Mouse (Mus musculus) stomach, postnatal 0 days (tissue): ENCODE data around the gene Gtpbp3. TPM values are rescaled to one million over a fixed set of nuclear protein-coding genes. Genes with fewer than 3 reads are reported as not detected.
A peak's percentile ranks its signal among the peaks of the same experiment; 100 is the strongest.

Experiments used
- ATAC-seq: fragments of 200-750 bp; cut with Nextera tagmentation; 2 replicates; pipeline ENCODE4 v1.8.0; 2017; ENCODE audit not compliant: low FRiP score, low TSS enrichment
- DNase-seq: peaks from one replicate; pipeline ENCODE4 v3.0.0-alpha.2; 2016; ENCODE audit warnings: low spot score
- H3K27ac ChIP-seq: fragments of 300-500 bp; sonication (generic); replicated peaks from 2 replicates; pipeline ENCODE4 v1.5.1; 2014; ENCODE audit warnings: mild to moderate bottlenecking, control low read depth
- H3K27me3 ChIP-seq: fragments of 300-500 bp; sonication (generic); 2 replicates; pipeline ENCODE4 v1.6.1; 2014; ENCODE audit warnings: low read length; ENCODE audit not compliant: control insufficient read depth, insufficient read depth
- H3K36me3 ChIP-seq: fragments of 300-500 bp; sonication (generic); 2 replicates; pipeline ENCODE4 v1.6.1; 2014; ENCODE audit warnings: low read length, mixed read lengths; ENCODE audit not compliant: control insufficient read depth, insufficient read depth
- H3K4me1 ChIP-seq: fragments of 300-500 bp; sonication (generic); replicated peaks from 2 replicates; pipeline ENCODE4 v1.6.1; 2014; ENCODE audit warnings: antibody characterized with exemption; ENCODE audit not compliant: control insufficient read depth, insufficient read depth
- H3K4me2 ChIP-seq: fragments of 300-500 bp; sonication (generic); replicated peaks from 2 replicates; pipeline ENCODE4 v1.6.1; 2014; ENCODE audit warnings: low read depth, mild to moderate bottlenecking, control low read depth, moderate library complexity
- H3K4me3 ChIP-seq: fragments of 300-500 bp; sonication (generic); 2 replicates; pipeline ENCODE4 v1.5.1; 2014; ENCODE audit warnings: low read depth, low read length, control low read depth
- H3K9ac ChIP-seq: fragments of 300-500 bp; sonication (generic); 2 replicates; pipeline ENCODE4 v1.6.1; 2014; ENCODE audit warnings: mild to moderate bottlenecking, low read length, control low read depth, mixed read lengths
- H3K9me3 ChIP-seq: fragments of 300-500 bp; sonication (generic); 2 replicates; pipeline ENCODE4 v1.6.1; 2016; ENCODE audit warnings: low read length; ENCODE audit not compliant: control insufficient read depth
- CTCF ChIP-seq: IDR thresholded peaks from 2 replicates; pipeline ENCODE4 v1.5.1; 2016; ENCODE audit warnings: antibody characterized with exemption, low read depth, mild to moderate bottlenecking, moderate library complexity
- EP300 ChIP-seq: optimal IDR thresholded peaks from 2 replicates; pipeline ENCODE3; 2016; ENCODE audit warnings: antibody characterized with exemption
- WGBS: fragments of 180-500 bp; shearing (Covaris S2); extraction: QIAGEN DNeasy Blood & Tissue Kit; methylation state at CpG from one replicate; pipeline ENCODE4 v1.1.7; 2014; 5-methylcytosine and 5-hydroxymethylcytosine counted together
- polyA plus RNA-seq: library from polyadenylated mRNA; unstranded; fragments of >200 nt; fragmentation: Nextera tagmentation; extraction: Ambion mirVana; gene quantifications from 2 replicates; pipeline ENCODE4 v1.2.1, GENCODE M21; 2015

Gtpbp3 gene
- polyA plus RNA-seq, 1 experiment from 2014 or later: 7.2 TPM

DNA sequence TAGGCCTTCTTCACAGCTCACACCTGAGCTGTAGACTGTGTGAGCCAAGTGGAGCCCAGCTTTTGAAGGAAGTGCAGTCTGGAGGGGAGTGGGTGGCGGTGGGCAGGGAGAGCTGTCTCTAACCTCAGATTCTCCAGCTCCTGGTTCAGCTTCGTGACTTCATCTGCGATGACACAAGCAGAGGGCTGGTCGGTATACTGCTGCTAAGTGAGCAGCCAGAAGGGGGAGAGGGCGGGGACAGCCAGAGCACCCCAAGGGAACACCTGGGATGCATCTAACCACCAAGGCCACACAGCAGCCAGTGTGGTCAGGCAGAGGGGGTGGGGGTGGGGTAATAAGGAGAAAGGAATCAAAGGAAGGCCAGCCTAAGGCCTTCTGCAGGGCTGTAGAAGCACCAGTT is 47.8 kb downstream of the Gtpbp3 start:
- Histone ChIP-seq H3K27me3 (no peaks in the 10 kb centered on the region), H3K9me3 (no peaks in the 10 kb centered on the region), H3K36me3 (no peaks in the 10 kb centered on the region), H3K4me1 (no peaks in the 10 kb centered on the region; the same call in 1 of the 2 replicates), H3K27ac (no peak overlapping the region), H3K4me2 (peak overlapping the region; percentile 71; the same call in 1 of the 2 replicates), H3K9ac (no peak overlapping the region), H3K4me3 (no peak overlapping the region)
- 65% methylated on average over 5 of the region's 5 CpGs for WGBS
- DNase-seq (no peak), ATAC-seq (no peak)
- TF ChIP-seq EP300 (no peak), CTCF (no peak)

- TF ChIP-seq CTCF (peak; percentile 39), EP300 (no peak)
- H3K4me1 ChIP-seq: no peaks in the 10 kb centered on the region; the same call in 1 of the 2 replicates
- ATAC-seq (peak; percentile 90), DNase-seq (peak; percentile 92)
- no peaks in the 10 kb centered on the region for H3K9me3 ChIP-seq
- peak within 1 kb of the TSS; percentile 52 for H3K4me3 ChIP-seq
- peak within 1 kb of the TSS; percentile 71 for H3K4me2 ChIP-seq
- peak within 1 kb of the TSS; percentile 85 for H3K27ac ChIP-seq
- H3K36me3 ChIP-seq: no peaks in the 10 kb centered on the region
- peak within 1 kb of the TSS; percentile 65 for H3K9ac ChIP-seq
- H3K27me3 ChIP-seq: no peaks in the 10 kb centered on the region
- 2% methylated on average over 37 of the region's 37 CpGs for WGBS
Observed at GRCm38 (mm10) chr8:71537028-71537867, 49.3 kb downstream of the Gtpbp3 start, which contains the start of gene Bst2. Gene Bst2, minus strand, starts transcription at chr8:71537456.

DNA sequence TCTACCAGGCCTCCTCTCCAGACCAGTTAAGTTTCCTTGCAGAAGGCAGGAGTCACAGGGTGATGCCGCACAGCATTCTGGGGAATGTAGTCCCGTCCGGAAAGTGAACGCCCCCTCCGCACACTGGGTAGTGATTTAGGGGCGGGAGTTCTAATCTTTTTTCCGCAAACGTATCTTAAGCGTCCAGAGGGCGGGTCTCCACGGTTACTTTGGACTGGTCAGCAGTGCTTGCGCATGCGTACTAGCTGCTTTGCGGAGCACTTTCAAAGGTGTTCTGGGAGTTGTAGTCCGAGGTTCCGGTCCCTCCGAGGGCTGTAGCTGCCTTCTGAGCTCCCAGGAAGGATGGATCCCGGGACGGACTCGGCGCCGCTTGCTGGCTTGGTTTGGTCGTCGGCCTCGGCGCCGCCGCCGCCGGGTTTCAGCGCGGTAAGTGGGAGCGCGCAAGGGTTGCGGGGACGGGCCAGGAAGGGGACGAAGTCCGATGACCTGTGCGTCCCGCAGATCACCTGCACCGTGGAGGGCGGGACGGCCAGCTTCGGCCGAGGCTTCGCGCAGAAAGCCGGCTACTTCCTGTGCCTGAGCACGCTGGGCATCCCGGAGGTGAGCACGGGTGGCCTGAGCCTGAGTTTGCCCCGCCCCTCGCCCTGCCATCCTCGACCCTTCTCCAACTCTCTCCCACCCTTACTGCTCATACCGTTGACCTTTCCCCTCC is 54.9 kb downstream of the Gtpbp3 start, which contains the start of gene Mvb12a:
Gene Mvb12a, plus strand, starts transcription at position 291 of the 712 bp plus-strand sequence.
- ATAC-seq (peak; percentile 97), DNase-seq (peak; percentile 96)
- under 1% methylated on average over 52 of the region's 55 CpGs for WGBS
- H3K36me3 ChIP-seq: peaks cover 5% of the 10 kb centered on the region; the same call in 1 of the 2 replicates
- H3K4me3 ChIP-seq: peak within 1 kb of the TSS; percentile 80
- no peak within 1 kb of the TSS; the same call in 1 of the 2 replicates for H3K27ac ChIP-seq
- H3K4me2 ChIP-seq: peak within 1 kb of the TSS; percentile 86
- H3K9ac ChIP-seq: peak within 1 kb of the TSS; percentile 69
- H3K27me3 ChIP-seq: no peaks in the 10 kb centered on the region
- TF ChIP-seq EP300 (no peak), CTCF (no peak)
- H3K9me3 ChIP-seq: no peaks in the 10 kb centered on the region
- no peaks in the 10 kb centered on the region; the same call in 1 of the 2 replicates for H3K4me1 ChIP-seq

DNA sequence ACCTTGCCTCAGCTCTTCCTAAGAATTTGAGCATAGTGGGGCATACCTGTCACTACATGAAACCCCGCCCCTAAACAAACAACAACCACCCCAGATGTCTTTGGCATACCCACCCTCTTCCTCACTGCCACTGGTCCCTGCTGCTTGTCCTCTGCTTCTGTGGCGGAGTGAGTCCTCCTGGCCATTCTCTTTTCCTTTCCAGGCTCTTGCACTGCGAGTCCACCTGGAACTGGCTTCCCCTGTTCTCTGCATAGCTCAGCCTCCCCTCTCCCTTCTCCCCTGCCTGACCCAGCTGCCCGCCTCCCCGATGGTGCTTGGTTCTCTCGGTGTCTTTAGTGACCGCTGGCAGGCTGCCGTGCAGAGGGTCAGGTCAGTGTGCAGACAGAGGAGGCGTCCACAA is 55.9 kb downstream of the Gtpbp3 start:
- no peaks in the 10 kb centered on the region for H3K27me3 ChIP-seq
- no peak overlapping the region; the same call in 1 of the 2 replicates for H3K9ac ChIP-seq
- H3K36me3 ChIP-seq: peaks cover 10% of the 10 kb centered on the region; the same call in 1 of the 2 replicates
- ATAC-seq (no peak), DNase-seq (no peak)
- peak overlapping the region; percentile 86 for H3K4me2 ChIP-seq
- no peak overlapping the region for H3K27ac ChIP-seq
- H3K9me3 ChIP-seq: no peaks in the 10 kb centered on the region
- no peaks in the 10 kb centered on the region for H3K4me1 ChIP-seq
- no peak for TF ChIP-seq CTCF
- TF ChIP-seq EP300: no peak
- H3K4me3 ChIP-seq: peak overlapping the region; percentile 80; the same call in 1 of the 2 replicates
- 82% methylated on average over 9 of the region's 9 CpGs for WGBS

GRCm38 (mm10) chr8:71545053-71545452 is 57.1 kb downstream of the Gtpbp3 start:
- H3K4me2 ChIP-seq: no peak overlapping the region
- H3K4me3 ChIP-seq: no peak overlapping the region
- H3K27ac ChIP-seq: no peak overlapping the region
- DNase-seq (no peak), ATAC-seq (no peak)
- no peaks in the 10 kb centered on the region for H3K27me3 ChIP-seq
- 92% methylated on average over 11 of the region's 11 CpGs for WGBS
- H3K4me1 ChIP-seq: no peaks in the 10 kb centered on the region
- H3K9ac ChIP-seq: no peak overlapping the region
- no peak for TF ChIP-seq CTCF
- TF ChIP-seq EP300: no peak
- peaks cover 11% of the 10 kb centered on the region; the same call in 1 of the 2 replicates for H3K36me3 ChIP-seq
- H3K9me3 ChIP-seq: no peaks in the 10 kb centered on the region
